Mouse (Mus musculus): ENCODE results near the gene Scube1.

- TF ChIP-seq CTCF (IDR thresholded peaks at IDR 0.05; ENCODE audit: low read depth) (peak; percentile 99), EP300 (IDR thresholded peaks at IDR 0.05; ENCODE audit: low read depth) (no peak)
Observed at GRCm38 (mm10) chr15:83607115-83607802, 117.6 kb downstream of the Scube1 start.
